Mouse (Mus musculus) forebrain, postnatal 0 days (tissue): ENCODE measurements at regions not wholly inside any gene's neighbourhood (a gene's known extent, or its start where the extent isn't known, plus 50 kb on each side); places are given as distances from the start of the nearest gene placed in this dataset.

Experiments used
- ATAC-seq: fragments of 200-750 bp; cut with Nextera tagmentation; 2 replicates; pipeline ENCODE4 v1.8.0; 2017; ENCODE audit warnings: mild to moderate bottlenecking, moderate library complexity
- DNase-seq: peaks from one replicate; pipeline ENCODE4 v3.0.0-alpha.2; 2015
- H3K27ac ChIP-seq: fragments of 300-500 bp; sonication (generic); 2 replicates; pipeline ENCODE4 v1.5.1; 2014; ENCODE audit warnings: low read depth, mild to moderate bottlenecking, antibody characterized with exemption, low read length, moderate library complexity, mixed read lengths
- H3K27me3 ChIP-seq: fragments of 300-500 bp; sonication (generic); 2 replicates; pipeline ENCODE4 v1.6.1; 2014; ENCODE audit warnings: mild to moderate bottlenecking, low read length, mixed read lengths; ENCODE audit not compliant: insufficient read depth
- H3K36me3 ChIP-seq: fragments of 300-500 bp; sonication (generic); 2 replicates; pipeline ENCODE4 v1.6.1; 2014; ENCODE audit warnings: mild to moderate bottlenecking, moderate library complexity; ENCODE audit not compliant: insufficient read depth
- H3K4me1 ChIP-seq: fragments of 300-500 bp; sonication (generic); 2 replicates; pipeline ENCODE4 v1.6.1; 2014; ENCODE audit warnings: antibody characterized with exemption; ENCODE audit not compliant: insufficient read depth
- H3K4me2 ChIP-seq: fragments of 300-500 bp; sonication (generic); 2 replicates; pipeline ENCODE4 v1.6.1; 2014; ENCODE audit warnings: low read depth, mild to moderate bottlenecking, moderate library complexity
- H3K4me3 ChIP-seq: fragments of 300-500 bp; sonication (generic); 2 replicates; pipeline ENCODE4 v1.5.1; 2014; ENCODE audit warnings: low read depth, low read length, mixed read lengths
- H3K9ac ChIP-seq: fragments of 300-500 bp; sonication (generic); 2 replicates; pipeline ENCODE4 v1.6.1; 2014; ENCODE audit warnings: mild to moderate bottlenecking
- H3K9me3 ChIP-seq: fragments of 300-500 bp; sonication (generic); 2 replicates; pipeline ENCODE4 v1.6.1; 2016; ENCODE audit warnings: low read length
- CTCF ChIP-seq: sonication (generic); IDR thresholded peaks from 2 replicates; pipeline ENCODE4 v1.5.1; 2016; ENCODE audit warnings: antibody characterized with exemption, control low read depth, low read depth
- WGBS: fragments of 180-500 bp; shearing (Covaris S2); extraction: QIAGEN DNeasy Blood & Tissue Kit; methylation state at CpG from one replicate; pipeline ENCODE4 v1.1.7; 2014; 5-methylcytosine and 5-hydroxymethylcytosine counted together

DNA sequence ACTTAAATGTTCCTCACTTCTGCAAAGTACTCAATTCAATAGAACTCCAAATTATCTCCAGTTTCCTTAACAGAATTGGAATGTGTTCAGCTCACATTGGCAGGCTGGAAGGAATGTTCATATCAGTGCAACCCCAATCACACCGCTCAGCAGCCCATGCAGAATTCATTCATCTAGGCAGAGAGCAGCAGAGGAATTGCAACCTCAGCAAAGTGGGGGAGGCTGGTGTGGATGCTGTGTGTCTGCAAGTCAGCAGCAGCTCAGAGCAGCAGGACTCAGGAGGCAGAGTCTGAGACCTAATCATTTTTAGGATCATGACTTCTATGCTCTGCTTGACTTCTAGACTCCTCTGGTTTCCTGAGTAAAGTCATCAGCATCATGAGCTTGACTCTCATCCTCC, 100.7 kb upstream of the Chrna7 start:
- Histone ChIP-seq H3K4me2 (no peak overlapping the region), H3K4me3 (no peak overlapping the region), H3K4me1 (no peaks in the 10 kb centered on the region), H3K27me3 (no peaks in the 10 kb centered on the region), H3K27ac (no peak overlapping the region), H3K9me3 (no peaks in the 10 kb centered on the region), H3K9ac (no peak overlapping the region), H3K36me3 (no peaks in the 10 kb centered on the region)
- 50% methylated on average over 1 of the region's 1 CpGs for WGBS
- ATAC-seq (peak; percentile 27; the same call in 1 of the 2 replicates), DNase-seq (no peak)
- TF ChIP-seq CTCF = no peak

- WGBS = 0% methylated on average over 2 of the region's 2 CpGs
- H3K4me1 ChIP-seq = no peaks in the 10 kb centered on the region
- no peak overlapping the region for H3K4me2 ChIP-seq
- TF ChIP-seq CTCF = peak; percentile 95
- H3K9ac ChIP-seq = no peak overlapping the region
- H3K36me3 ChIP-seq = no peaks in the 10 kb centered on the region
- no peak overlapping the region for H3K4me3 ChIP-seq
- DNase-seq = peak; percentile 86
- peak; percentile 71 for ATAC-seq
- H3K9me3 ChIP-seq = no peaks in the 10 kb centered on the region
- no peaks in the 10 kb centered on the region for H3K27me3 ChIP-seq
- H3K27ac ChIP-seq = no peak overlapping the region
Observed at GRCm38 (mm10) chr7:63319594-63319993, 107.2 kb upstream of the Chrna7 start.

DNA sequence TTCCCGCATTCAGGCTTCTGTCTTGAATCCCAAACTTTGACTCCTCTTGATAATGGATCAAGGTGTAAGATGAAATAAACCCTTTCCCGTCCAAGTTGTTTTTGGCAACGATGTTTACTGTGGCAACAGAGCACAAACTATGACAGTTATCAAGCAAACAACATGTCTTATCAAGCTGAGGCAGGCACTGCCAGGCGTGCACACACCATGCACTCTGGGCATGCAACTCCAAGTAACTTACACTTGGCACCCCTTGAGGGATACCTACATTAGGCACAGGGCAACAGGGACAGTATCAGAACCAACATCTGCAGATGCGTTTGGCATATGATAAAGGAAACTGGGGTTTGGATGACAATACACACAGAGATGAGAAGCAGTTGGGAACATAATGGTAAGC, 108.8 kb upstream of the Chrna7 start:
- no peak for TF ChIP-seq CTCF
- Histone ChIP-seq H3K27ac (no peak overlapping the region), H3K4me2 (no peak overlapping the region), H3K36me3 (no peaks in the 10 kb centered on the region), H3K27me3 (no peaks in the 10 kb centered on the region), H3K9ac (no peak overlapping the region), H3K4me3 (no peak overlapping the region), H3K9me3 (no peaks in the 10 kb centered on the region), H3K4me1 (no peaks in the 10 kb centered on the region)
- 85% methylated on average over 5 of the region's 5 CpGs for WGBS
- DNase-seq = no peak
- no peak for ATAC-seq

DNA sequence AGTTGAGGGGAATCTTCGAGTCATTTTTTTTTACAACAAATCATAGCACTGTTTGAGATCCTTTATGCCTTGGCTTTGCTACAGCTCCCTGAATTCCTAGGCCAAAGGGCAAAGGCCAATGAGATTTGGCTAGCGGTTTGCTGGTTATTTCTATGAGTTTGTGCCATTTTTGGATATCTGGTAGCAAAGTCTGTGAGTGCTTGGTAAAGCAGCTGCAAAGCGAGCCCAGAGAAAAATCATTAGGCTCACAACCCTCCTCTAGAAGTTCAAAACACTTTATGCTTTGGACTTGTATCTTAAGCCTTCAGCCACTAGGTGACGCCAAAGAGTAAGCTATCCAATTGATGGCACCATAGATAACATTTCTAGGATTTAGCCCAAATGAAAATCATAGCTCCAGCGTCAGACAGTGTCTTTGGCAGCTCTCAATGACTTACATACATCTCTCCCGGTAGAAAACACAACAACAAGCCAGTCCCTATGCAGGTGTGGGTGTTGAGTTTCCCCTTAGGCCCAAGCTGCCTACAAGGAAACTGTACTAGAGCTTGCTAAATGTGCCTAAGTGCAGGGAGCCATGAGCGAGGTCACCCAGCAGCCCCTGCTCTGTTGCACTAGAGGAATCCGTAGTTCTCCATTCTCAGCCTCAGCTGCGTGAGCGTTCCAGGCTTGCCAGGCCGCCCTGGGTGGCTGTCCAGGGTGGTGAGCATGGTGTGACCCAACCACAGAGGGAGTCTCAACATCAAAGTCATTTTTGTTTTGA, 109.8 kb upstream of the Chrna7 start:
- ATAC-seq (peak; percentile 76), DNase-seq (peak; percentile 91)
- no peak overlapping the region for H3K4me3 ChIP-seq
- H3K27me3 ChIP-seq = no peaks in the 10 kb centered on the region
- no peak overlapping the region for H3K27ac ChIP-seq
- H3K4me2 ChIP-seq = no peak overlapping the region
- TF ChIP-seq CTCF = peak; percentile 97
- WGBS = 32% methylated on average over 11 of the region's 11 CpGs
- no peaks in the 10 kb centered on the region for H3K9me3 ChIP-seq
- H3K36me3 ChIP-seq = no peaks in the 10 kb centered on the region
- H3K9ac ChIP-seq = no peak overlapping the region
- no peaks in the 10 kb centered on the region for H3K4me1 ChIP-seq

DNA sequence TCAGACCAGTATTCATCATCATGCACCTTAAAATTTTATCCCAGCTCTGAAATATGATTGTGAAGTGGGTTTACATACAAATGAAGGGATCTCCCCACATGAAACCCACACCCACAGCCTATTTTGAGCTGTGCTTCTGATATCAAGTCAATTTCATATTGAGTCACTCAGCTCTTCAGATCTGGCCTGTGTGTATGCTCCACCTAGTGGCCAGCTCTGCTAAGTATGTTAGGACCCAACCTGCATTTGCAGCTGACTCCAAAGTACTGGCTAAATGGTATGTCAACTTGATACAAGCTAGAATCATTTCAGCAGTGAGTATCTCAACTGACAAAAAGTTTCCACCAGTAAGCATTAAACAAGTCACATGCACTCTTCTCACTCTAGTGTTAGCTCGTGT, 109.4 kb upstream of the Otud7a start:
- no peaks in the 10 kb centered on the region for H3K4me1 ChIP-seq
- no peak overlapping the region for H3K9ac ChIP-seq
- ATAC-seq (peak; percentile 62; the same call in 1 of the 2 replicates), DNase-seq (peak; percentile 66)
- TF ChIP-seq CTCF = peak; percentile 74
- no peaks in the 10 kb centered on the region for H3K27me3 ChIP-seq
- H3K9me3 ChIP-seq = no peaks in the 10 kb centered on the region
- 41% methylated on average over 1 of the region's 1 CpGs for WGBS
- no peaks in the 10 kb centered on the region for H3K36me3 ChIP-seq
- H3K4me2 ChIP-seq = no peak overlapping the region
- H3K4me3 ChIP-seq = no peak overlapping the region
- H3K27ac ChIP-seq = no peak overlapping the region

DNA sequence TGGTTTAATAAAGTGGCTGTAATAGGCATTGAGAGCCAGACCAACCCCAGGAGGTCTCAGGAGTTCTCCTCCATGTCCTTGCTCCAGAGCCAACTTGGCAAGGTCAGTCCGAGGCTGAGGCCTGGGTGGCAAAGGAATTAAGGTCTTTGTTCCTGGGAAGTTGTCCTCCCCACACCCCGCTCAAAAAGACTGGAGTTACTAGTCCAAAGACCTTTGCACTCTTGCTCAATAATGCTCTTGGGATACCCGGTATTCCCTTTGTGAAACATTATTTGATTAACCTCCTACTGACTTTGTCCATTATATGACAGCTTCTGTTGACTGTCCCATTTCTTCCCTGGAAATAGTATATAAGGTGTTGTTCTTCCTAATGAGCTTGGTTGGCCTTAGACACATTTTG, 108.5 kb upstream of the Otud7a start:
- Histone ChIP-seq H3K27ac (no peak overlapping the region), H3K9ac (no peak overlapping the region), H3K27me3 (no peaks in the 10 kb centered on the region), H3K4me2 (no peak overlapping the region), H3K4me1 (no peaks in the 10 kb centered on the region), H3K9me3 (no peaks in the 10 kb centered on the region), H3K4me3 (no peak overlapping the region), H3K36me3 (no peaks in the 10 kb centered on the region)
- DNase-seq (no peak), ATAC-seq (no peak)
- TF ChIP-seq CTCF = no peak
- WGBS = 58% methylated on average over 3 of the region's 3 CpGs

GRCm38 (mm10) chr7:63341716-63342115, 102.8 kb upstream of the Otud7a start:
- no peak for TF ChIP-seq CTCF
- no peaks in the 10 kb centered on the region for H3K9me3 ChIP-seq
- DNase-seq (no peak), ATAC-seq (no peak)
- H3K9ac ChIP-seq = no peak overlapping the region
- H3K27ac ChIP-seq = no peak overlapping the region
- 79% methylated on average over 4 of the region's 4 CpGs for WGBS
- H3K4me2 ChIP-seq = no peak overlapping the region
- H3K36me3 ChIP-seq = no peaks in the 10 kb centered on the region
- no peaks in the 10 kb centered on the region for H3K27me3 ChIP-seq
- no peaks in the 10 kb centered on the region; the same call in 1 of the 2 replicates for H3K4me1 ChIP-seq
- no peak overlapping the region for H3K4me3 ChIP-seq
